Mouse (Mus musculus) bone marrow macrophage, adult 2 months (primary cell): Measurements from ENCODE around the gene Trmt2a.

ENCODE experiments used
- CTCF ChIP-seq: IDR thresholded peaks from 2 replicates; pipeline ENCODE4 v1.5.1; 2012; ENCODE audit warnings: low read depth, mild to moderate bottlenecking, low read length, moderate library complexity
- POLR2A ChIP-seq: IDR thresholded peaks from 2 replicates; pipeline ENCODE4 v1.6.1; 2012; ENCODE audit warnings: mild to moderate bottlenecking, low read depth, low read length, borderline replicate concordance

GRCm38 (mm10) chr16:18211417-18212171 is 36.9 kb upstream of the Trmt2a start:
- TF ChIP-seq POLR2A (no peak), CTCF (peak; percentile 98)
